Mouse (Mus musculus): ENCODE data around the gene Yipf3.

- no peak for TF ChIP-seq GATA1 (IDR thresholded peaks at IDR 0.05; ENCODE audit: low read length)
- TF ChIP-seq TAL1 (IDR thresholded peaks at IDR 0.05; ENCODE audit: low read length): no peak
Observed at GRCm38 (mm10) chr17:46254106-46254505, 6.2 kb downstream of the Yipf3 start.
